Mouse (Mus musculus): ENCODE measurements at regions not wholly inside any gene's neighbourhood (a gene's known extent, or its start where the extent isn't known, plus 50 kb on each side); places are given as distances from the start of the nearest gene placed in this dataset.
A peak's percentile ranks its signal among the peaks of the same experiment; 100 is the strongest.

GRCm38 (mm10) chr2:169237856-169238255, 282.5 kb upstream of the Zfp64 start:
- DNase-seq (ENCODE audit: low read depth, low spot score) = no peak

GRCm38 (mm10) chr2:169237321-169237720, 281.9 kb upstream of the Zfp64 start:
- no peak for DNase-seq (ENCODE audit: low read depth, low spot score)

GRCm38 (mm10) chr2:169234368-169235070, 279.1 kb upstream of the Zfp64 start:
- no peak for DNase-seq (ENCODE audit: low read depth, low spot score)

- no peak for DNase-seq (ENCODE audit: low read depth, low spot score)
Observed at GRCm38 (mm10) chr2:169233151-169234123, 278.1 kb upstream of the Zfp64 start.

- no peak for DNase-seq (ENCODE audit: low read depth, low spot score)
Observed at GRCm38 (mm10) chr2:169222264-169222663, 266.9 kb upstream of the Zfp64 start.

- no peak for DNase-seq (ENCODE audit: low read depth, low spot score)
Observed at GRCm38 (mm10) chr2:169221141-169221540, 265.8 kb upstream of the Zfp64 start.

- DNase-seq (ENCODE audit: low read depth, low spot score) = no peak
Observed at GRCm38 (mm10) chr2:169215546-169216043, 260.2 kb upstream of the Zfp64 start.

- DNase-seq (ENCODE audit: low read depth, low spot score) = no peak
Observed at GRCm38 (mm10) chr2:169214396-169214795, 259.0 kb upstream of the Zfp64 start.

GRCm38 (mm10) chr2:169213314-169213713, 257.9 kb upstream of the Zfp64 start:
- peak; percentile 16 for DNase-seq (ENCODE audit: low read depth, low spot score)

- no peak for DNase-seq (ENCODE audit: low read depth, low spot score)
Observed at GRCm38 (mm10) chr2:169212676-169213257, 257.4 kb upstream of the Zfp64 start.

GRCm38 (mm10) chr2:169204254-169204752, 248.9 kb upstream of the Zfp64 start:
- DNase-seq (ENCODE audit: low read depth, low spot score) = peak; percentile 62

GRCm38 (mm10) chr2:169191974-169192373, 236.6 kb upstream of the Zfp64 start:
- peak; percentile 20 for DNase-seq (ENCODE audit: low read depth, low spot score)

- DNase-seq (ENCODE audit: low read depth, low spot score) = peak; percentile 30
Observed at GRCm38 (mm10) chr2:169191465-169191864, 236.1 kb upstream of the Zfp64 start.

GRCm38 (mm10) chr2:169177565-169177964, 222.2 kb upstream of the Zfp64 start:
- no peak for DNase-seq (ENCODE audit: low read depth, low spot score)

GRCm38 (mm10) chr2:169168795-169169194, 213.4 kb upstream of the Zfp64 start:
- no peak for DNase-seq (ENCODE audit: low read depth, low spot score)

- no peak for DNase-seq (ENCODE audit: low read depth, low spot score)
Observed at GRCm38 (mm10) chr2:169168376-169168775, 213.0 kb upstream of the Zfp64 start.

GRCm38 (mm10) chr2:169161651-169162050, 206.3 kb upstream of the Zfp64 start:
- DNase-seq (ENCODE audit: low read depth, low spot score) = no peak

GRCm38 (mm10) chr2:169158760-169159159, 203.4 kb upstream of the Zfp64 start:
- DNase-seq (ENCODE audit: low read depth, low spot score) = no peak

- peak; percentile 63 for DNase-seq (ENCODE audit: low read depth, low spot score)
Observed at GRCm38 (mm10) chr2:169158005-169158673, 202.8 kb upstream of the Zfp64 start.

- DNase-seq (ENCODE audit: low read depth, low spot score) = no peak
Observed at GRCm38 (mm10) chr2:169156908-169157307, 201.5 kb upstream of the Zfp64 start.

GRCm38 (mm10) chr2:169154881-169155280, 199.5 kb upstream of the Zfp64 start:
- DNase-seq (ENCODE audit: low read depth, low spot score) = peak; percentile 29
